Mouse (Mus musculus) brain, adult 2 months (tissue): ENCODE measurements at regions not wholly inside any gene's neighbourhood (a gene's known extent, or its start where the extent isn't known, plus 50 kb on each side); places are given as distances from the start of the nearest gene placed in this dataset.

Experiments
- DNase-seq: peaks from one replicate; pipeline ENCODE4 v3.0.0; 2011; ENCODE audit warnings: low read depth, low spot score

- DNase-seq = no peak
Measured at GRCm38 (mm10) chr19:52565401-52565800, 301.3 kb downstream of the Ins1 start.

GRCm38 (mm10) chr19:52534758-52535157, 270.7 kb downstream of the Ins1 start:
- no peak for DNase-seq

DNA sequence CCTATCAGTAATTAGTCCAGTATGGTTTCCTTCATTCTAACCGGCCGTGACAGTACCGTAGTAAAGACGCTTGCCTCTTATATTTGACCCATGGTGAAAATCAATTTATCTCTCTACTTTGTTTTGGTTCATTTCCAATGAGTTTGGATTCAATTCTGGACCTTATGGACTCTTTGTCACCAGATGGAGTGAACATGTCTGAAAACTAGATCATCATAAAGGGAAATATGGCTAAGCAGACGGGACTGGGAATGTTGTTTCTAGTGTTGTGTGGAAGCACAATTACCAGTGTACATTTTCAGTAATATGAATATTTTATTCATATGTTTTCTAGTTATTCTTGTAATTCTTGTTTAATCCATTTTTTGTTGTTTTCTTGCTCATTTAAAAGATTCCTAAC, 261.4 kb downstream of the Ins1 start:
- DNase-seq = peak; percentile 10

GRCm38 (mm10) chr19:52503331-52503730, 239.2 kb downstream of the Ins1 start:
- peak; percentile 7 for DNase-seq
